Mouse (Mus musculus) midbrain, embryonic 13.5 days (tissue): Measurements from ENCODE around the gene Ric3. TPM values are rescaled to one million over a fixed set of nuclear protein-coding genes. Genes with fewer than 3 reads are reported as not detected.
A peak's percentile ranks its signal among the peaks of the same experiment; 100 is the strongest.
"Not testable (repeated sequence)": the region's sequence is repeated elsewhere in the genome, so short reads cannot be mapped to it uniquely, and the experiment has no call there.

Experiments used
- ATAC-seq: fragments of 200-750 bp; cut with Nextera tagmentation; 2 replicates; pipeline ENCODE4 v1.8.0; 2017; ENCODE audit warnings: mild to moderate bottlenecking, moderate TSS enrichment, moderate library complexity
- H3K27ac ChIP-seq: fragments of 300-500 bp; sonication (generic); 2 replicates; pipeline ENCODE4 v1.5.1; 2015; ENCODE audit warnings: inconsistent platforms, mild to moderate bottlenecking, moderate library complexity
- H3K27me3 ChIP-seq: fragments of 300-500 bp; sonication (generic); 2 replicates; pipeline ENCODE4 v1.6.1; 2015; ENCODE audit warnings: mild to moderate bottlenecking, inconsistent platforms
- H3K36me3 ChIP-seq: fragments of 300-500 bp; sonication (generic); 2 replicates; pipeline ENCODE4 v1.6.1; 2015; ENCODE audit warnings: mild to moderate bottlenecking, inconsistent platforms
- H3K4me1 ChIP-seq: fragments of 300-500 bp; sonication (generic); replicated peaks from 2 replicates; pipeline ENCODE4 v1.6.1; 2015; ENCODE audit warnings: inconsistent platforms
- H3K4me2 ChIP-seq: fragments of 300-500 bp; sonication (generic); replicated peaks from 2 replicates; pipeline ENCODE4 v1.6.1; 2015; ENCODE audit warnings: moderate library complexity, mild to moderate bottlenecking, inconsistent platforms
- H3K4me3 ChIP-seq: fragments of 300-500 bp; sonication (generic); replicated peaks from 2 replicates; pipeline ENCODE4 v1.5.1; 2015; ENCODE audit warnings: mild to moderate bottlenecking, inconsistent platforms
- H3K9ac ChIP-seq: fragments of 300-500 bp; sonication (generic); replicated peaks from 2 replicates; pipeline ENCODE4 v1.6.1; 2015; ENCODE audit warnings: mild to moderate bottlenecking, inconsistent platforms
- H3K9me3 ChIP-seq: fragments of 300-500 bp; sonication (generic); 2 replicates; pipeline ENCODE4 v1.6.1; 2016; ENCODE audit warnings: mild to moderate bottlenecking, inconsistent platforms
- WGBS: fragments of 180-500 bp; shearing (Covaris S2); methylation state at CpG from one replicate; pipeline ENCODE4 v1.1.7; 2015; 5-methylcytosine and 5-hydroxymethylcytosine counted together
- polyA plus RNA-seq: library from polyadenylated mRNA; unstranded; fragments of >200 nt; fragmentation: Nextera tagmentation; extraction: Ambion mirVana; gene quantifications from 2 replicates; pipeline ENCODE4 v1.2.1, GENCODE M21; 2015

Ric3 gene
- polyA plus RNA-seq: 30.6 and 34.0 TPM in 2 replicates

DNA sequence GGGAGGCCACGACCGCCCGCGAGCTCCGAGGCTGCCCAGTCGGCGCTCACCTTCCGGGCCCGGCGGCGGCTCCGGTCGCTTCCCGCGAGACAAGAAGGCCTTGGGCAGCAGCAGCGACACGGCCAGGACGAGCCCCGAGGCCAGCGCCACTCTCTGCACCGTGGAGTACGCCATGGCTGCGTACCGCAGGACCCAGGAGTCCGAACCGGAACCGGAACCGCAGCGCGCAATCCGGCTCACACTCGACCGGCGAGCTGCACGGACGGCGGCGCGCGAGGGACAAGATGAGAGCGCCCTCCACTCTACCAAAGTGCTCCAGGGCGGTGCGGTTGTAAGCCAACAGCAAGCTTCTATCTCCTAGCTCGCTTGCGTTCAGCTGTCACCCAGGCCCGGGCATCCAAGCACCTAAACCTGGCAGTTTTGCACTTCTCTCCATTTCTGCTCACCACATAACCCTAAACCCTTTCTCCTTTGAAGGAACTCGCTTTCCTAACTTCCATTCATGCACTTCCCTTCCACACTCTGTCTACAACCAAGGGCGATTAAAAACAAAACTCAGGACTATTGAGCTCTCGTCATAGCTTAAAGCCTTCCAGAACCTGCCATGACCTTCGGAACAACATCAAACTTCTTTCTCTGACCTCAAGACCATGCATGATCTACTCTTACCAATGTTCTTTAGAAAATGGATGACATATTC is at the start of gene Ric3:
Gene Ric3 (minus strand): TSS at position 219 of the 700 bp plus-strand sequence.
- peak within 1 kb of the TSS; percentile 63 for H3K4me2 ChIP-seq
- peak; percentile 97 for ATAC-seq
- H3K4me1 ChIP-seq: peaks cover 17% of the 10 kb centered on the region
- H3K9me3 ChIP-seq: no peaks in the 10 kb centered on the region
- H3K27ac ChIP-seq: peak within 1 kb of the TSS; percentile 35
- no peaks in the 10 kb centered on the region for H3K36me3 ChIP-seq
- H3K9ac ChIP-seq: peak within 1 kb of the TSS; percentile 80
- 4% methylated on average over 50 of the region's 50 CpGs for WGBS
- no peaks in the 10 kb centered on the region for H3K27me3 ChIP-seq
- peak within 1 kb of the TSS; percentile 74 for H3K4me3 ChIP-seq

DNA sequence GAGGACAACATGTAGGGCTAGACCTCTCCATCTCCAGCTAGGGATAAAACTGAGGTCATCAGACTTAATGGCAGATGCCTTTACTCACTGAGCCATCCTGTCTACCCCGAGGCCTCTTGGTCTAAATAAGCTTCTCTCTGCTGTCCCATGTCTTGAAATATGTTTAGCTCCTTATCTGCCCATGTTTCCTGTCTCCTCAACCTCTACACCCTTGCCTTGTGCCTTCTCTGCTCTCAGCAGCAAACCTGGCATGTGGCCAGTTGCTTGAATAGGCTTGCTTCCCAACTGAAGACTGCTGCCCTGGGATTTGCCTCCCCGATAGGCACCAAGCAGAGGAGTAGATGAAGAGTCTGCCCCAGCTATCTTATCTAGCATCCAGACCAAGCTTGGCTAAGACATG is 48.4 kb upstream of the Ric3 start:
- H3K4me1 ChIP-seq: 0 out of 2 replicates have a peak, but pooled peaks cover 4% of the 10 kb centered on the region
- no peaks in the 10 kb centered on the region for H3K9me3 ChIP-seq
- no peak for ATAC-seq
- no peak overlapping the region for H3K9ac ChIP-seq
- no peak overlapping the region for H3K4me3 ChIP-seq
- H3K4me2 ChIP-seq: no peak overlapping the region
- no peaks in the 10 kb centered on the region for H3K27me3 ChIP-seq
- WGBS: 75% methylated on average over 2 of the region's 2 CpGs
- peaks cover 14% of the 10 kb centered on the region for H3K36me3 ChIP-seq
- H3K27ac ChIP-seq: no peak overlapping the region

DNA sequence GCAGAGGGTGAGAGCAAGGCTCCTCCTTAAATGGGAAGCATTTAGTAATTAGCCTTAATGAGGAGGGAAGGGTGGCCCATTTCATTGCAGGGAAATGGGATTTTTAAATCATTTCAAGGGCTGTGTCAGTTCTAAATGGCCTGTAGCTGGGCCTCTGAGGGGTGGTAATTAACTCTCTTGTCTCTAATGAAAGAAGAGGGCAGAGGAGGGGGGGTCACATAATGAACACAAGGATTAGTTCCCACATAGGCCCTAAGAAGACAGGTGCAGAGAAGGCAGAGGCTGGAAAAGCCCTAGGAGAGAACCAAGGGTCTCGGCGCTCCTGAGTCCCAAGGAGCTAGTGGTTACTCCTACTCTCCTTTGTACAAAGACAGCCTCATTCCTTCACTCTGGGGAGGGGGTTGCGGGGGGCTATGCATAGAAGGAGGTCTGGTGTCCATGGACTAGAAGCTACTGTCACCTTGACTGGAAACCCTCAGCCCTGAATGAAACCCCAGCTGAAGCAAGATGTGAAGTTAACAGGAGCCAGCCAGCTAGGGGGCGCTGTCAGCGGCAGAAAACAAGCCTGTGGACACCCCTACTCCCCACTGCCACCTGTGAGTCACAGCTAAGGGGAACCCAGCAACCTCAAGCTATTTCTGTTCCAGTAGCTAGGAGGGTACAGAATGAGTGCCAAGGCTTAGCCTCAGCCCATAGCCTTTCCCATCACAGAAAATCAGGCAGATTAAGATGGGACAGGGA is 47.0 kb upstream of the Ric3 start:
- no peak overlapping the region for H3K4me3 ChIP-seq
- WGBS: 74% methylated on average over 5 of the region's 5 CpGs
- H3K27me3 ChIP-seq: no peaks in the 10 kb centered on the region
- ATAC-seq: peak; percentile 48; the same call in 1 of the 2 replicates
- H3K9ac ChIP-seq: no peak overlapping the region
- H3K36me3 ChIP-seq: 0 out of 2 replicates have a peak, but pooled peaks cover 7% of the 10 kb centered on the region
- H3K9me3 ChIP-seq: no peaks in the 10 kb centered on the region
- no peak overlapping the region for H3K27ac ChIP-seq
- H3K4me2 ChIP-seq: no peak overlapping the region
- H3K4me1 ChIP-seq: 0 out of 2 replicates have a peak, but pooled peaks cover 4% of the 10 kb centered on the region

DNA sequence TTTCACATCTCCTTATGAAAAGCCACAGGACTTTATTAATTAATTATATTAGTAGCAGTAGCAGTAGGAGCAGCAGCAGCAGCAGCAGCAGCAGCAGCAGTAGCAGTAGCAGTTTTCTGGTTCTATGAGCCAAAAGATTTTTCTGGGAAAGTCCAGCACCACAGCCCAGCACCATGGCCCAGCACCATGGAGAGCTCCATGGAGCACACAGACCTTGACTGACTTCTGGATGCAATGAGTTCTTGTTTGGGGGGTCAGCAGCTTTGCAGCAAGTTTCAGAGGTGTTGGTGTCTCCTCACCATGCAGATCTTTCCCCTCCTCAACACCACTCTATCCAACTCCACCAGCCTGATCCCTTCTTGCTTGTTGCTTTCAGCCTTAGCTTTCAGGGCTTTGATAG is 46.3 kb upstream of the Ric3 start:
- Histone ChIP-seq H3K27ac (no peak overlapping the region), H3K27me3 (no peaks in the 10 kb centered on the region), H3K9ac (no peak overlapping the region), H3K9me3 (no peaks in the 10 kb centered on the region), H3K36me3 (0 out of 2 replicates have a peak, but pooled peaks cover 7% of the 10 kb centered on the region), H3K4me2 (no peak overlapping the region), H3K4me3 (no peak overlapping the region), H3K4me1 (0 out of 2 replicates have a peak, but pooled peaks cover 4% of the 10 kb centered on the region)
- no peak for ATAC-seq

DNA sequence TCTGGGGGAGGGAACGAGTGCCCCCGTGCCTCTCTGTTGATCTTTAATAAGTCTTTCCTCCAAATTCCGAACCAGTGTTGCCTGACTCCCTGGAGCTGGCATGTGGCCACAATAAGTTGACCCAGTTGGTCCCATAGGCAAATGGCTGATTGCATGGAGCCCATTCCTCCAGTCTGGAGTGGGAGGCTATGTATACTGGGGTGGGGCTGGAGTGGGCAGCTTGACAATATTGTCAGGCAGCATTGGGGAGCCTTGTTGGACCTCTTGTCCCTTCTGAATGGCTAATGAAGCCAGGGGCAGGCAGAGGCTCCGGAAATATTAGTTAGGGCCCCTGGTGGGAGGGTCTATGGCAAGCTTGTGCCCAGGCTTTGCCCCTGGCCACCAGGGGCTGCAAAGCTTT is 32.8 kb upstream of the Ric3 start:
- ATAC-seq: peak; percentile 73
- no peak overlapping the region for H3K9ac ChIP-seq
- H3K27me3 ChIP-seq: no peaks in the 10 kb centered on the region
- no peaks in the 10 kb centered on the region for H3K36me3 ChIP-seq
- no peaks in the 10 kb centered on the region for H3K9me3 ChIP-seq
- H3K4me1 ChIP-seq: peaks cover 24% of the 10 kb centered on the region
- H3K4me3 ChIP-seq: no peak overlapping the region
- H3K27ac ChIP-seq: peak overlapping the region; percentile 82
- WGBS: 38% methylated on average over 4 of the region's 4 CpGs
- H3K4me2 ChIP-seq: no peak overlapping the region

DNA sequence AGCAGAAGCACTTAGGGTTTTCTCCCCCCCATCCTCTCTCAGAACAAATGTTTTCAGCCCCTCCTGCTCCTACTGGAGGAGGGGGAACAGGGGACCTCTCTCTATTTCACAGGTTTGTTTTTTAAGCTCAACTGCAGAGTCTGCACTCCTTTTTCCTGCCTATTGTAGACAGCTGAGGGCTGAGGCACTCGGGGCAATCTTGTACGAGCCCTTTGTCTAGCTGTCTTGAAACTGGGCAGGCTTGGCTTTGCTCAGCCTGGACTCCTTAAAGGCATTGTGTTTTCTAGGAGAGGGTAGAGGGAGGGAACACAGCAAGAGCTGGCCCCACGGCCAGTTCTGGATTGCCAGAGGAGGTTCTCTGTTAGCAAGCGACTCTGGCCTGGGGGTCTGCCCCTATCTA is 32.4 kb upstream of the Ric3 start:
- not testable (repeated sequence) for H3K9ac ChIP-seq, H3K27me3 ChIP-seq, H3K4me3 ChIP-seq, H3K36me3 ChIP-seq, H3K4me2 ChIP-seq, H3K9me3 ChIP-seq
- Histone ChIP-seq H3K27ac (peak overlapping the region; percentile 82), H3K4me1 (peaks cover 28% of the 10 kb centered on the region)
- ATAC-seq: peak; percentile 88
- 30% methylated on average over 1 of the region's 4 CpGs for WGBS

DNA sequence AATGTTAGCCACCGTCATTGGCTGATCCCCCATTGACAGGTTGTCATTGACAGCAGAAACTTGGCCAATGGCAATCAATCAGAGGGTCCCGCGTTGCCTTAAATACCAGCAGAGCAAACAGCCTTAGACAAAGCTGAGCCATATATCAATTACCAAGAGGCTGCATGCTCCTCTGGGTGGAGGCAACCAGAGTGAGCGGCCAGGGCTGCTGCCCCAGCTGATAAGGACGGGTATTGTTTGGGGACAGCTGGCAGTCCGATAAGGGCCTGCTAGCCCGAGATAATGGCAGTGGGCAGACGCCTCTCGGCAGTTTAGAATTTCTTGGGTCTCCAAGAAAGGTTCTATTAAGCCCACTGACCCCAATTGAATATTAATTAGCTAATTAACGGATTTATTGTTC is 31.8 kb upstream of the Ric3 start:
- Histone ChIP-seq H3K9me3 (no peaks in the 10 kb centered on the region), H3K4me3 (no peak overlapping the region), H3K36me3 (no peaks in the 10 kb centered on the region), H3K4me2 (peak overlapping the region; percentile 13; the same call in 1 of the 2 replicates), H3K9ac (no peak overlapping the region), H3K4me1 (peaks cover 30% of the 10 kb centered on the region), H3K27me3 (no peaks in the 10 kb centered on the region), H3K27ac (peak overlapping the region; percentile 76)
- WGBS: 17% methylated on average over 10 of the region's 10 CpGs
- peak; percentile 89 for ATAC-seq

DNA sequence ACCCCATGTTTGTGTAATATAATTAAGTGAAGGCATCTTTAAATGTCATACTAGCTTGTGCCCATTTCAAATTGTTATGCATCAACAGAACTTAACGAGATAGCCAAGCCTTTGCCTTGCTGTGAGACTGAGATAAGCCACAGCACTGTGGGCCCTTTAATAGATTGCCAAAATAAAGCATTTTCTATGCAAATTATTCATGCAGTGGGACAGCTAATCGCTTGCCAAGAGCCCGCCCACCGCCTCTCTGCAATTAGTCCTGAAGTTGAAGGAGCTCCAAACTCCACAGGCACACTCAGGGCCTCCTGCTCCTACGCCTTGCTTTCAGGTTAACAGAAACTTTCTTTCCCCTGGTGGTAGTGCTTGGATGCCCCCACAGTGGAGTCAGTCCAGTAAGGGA is 27.9 kb upstream of the Ric3 start:
- Histone ChIP-seq H3K36me3 (no peaks in the 10 kb centered on the region), H3K27me3 (no peaks in the 10 kb centered on the region), H3K4me1 (peaks cover 30% of the 10 kb centered on the region), H3K9ac (no peak overlapping the region), H3K27ac (peak overlapping the region; percentile 20; the same call in 1 of the 2 replicates), H3K4me2 (no peak overlapping the region), H3K4me3 (no peak overlapping the region), H3K9me3 (no peaks in the 10 kb centered on the region)
- peak; percentile 38; the same call in 1 of the 2 replicates for ATAC-seq
- 53% methylated on average over 5 of the region's 5 CpGs for WGBS

DNA sequence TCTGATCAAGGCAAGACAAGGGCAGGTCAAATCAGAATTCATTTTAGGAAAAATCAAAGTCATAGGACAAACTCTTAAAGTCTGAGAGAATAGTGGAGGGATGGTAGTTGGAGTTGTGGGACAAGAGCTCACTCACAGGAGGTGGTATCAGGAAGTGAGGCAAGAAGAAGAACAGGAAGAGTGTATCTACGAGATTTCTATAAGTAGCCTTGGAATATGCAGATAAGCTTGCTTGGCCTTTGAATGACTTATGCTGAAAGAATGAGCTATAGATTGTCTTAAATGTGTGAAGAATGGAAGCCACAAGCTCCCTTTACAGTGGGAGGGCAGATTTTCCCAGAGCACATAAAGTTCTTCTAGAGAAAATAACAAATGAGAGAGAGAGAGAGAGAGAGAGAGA is 21.8 kb upstream of the Ric3 start:
- H3K36me3 ChIP-seq: no peaks in the 10 kb centered on the region
- no peak overlapping the region for H3K27ac ChIP-seq
- H3K4me3 ChIP-seq: no peak overlapping the region
- H3K9me3 ChIP-seq: no peaks in the 10 kb centered on the region
- H3K4me1 ChIP-seq: 0 out of 2 replicates have a peak, but pooled peaks cover 4% of the 10 kb centered on the region
- no peaks in the 10 kb centered on the region for H3K27me3 ChIP-seq
- H3K9ac ChIP-seq: no peak overlapping the region
- WGBS: 77% methylated on average over 1 of the region's 1 CpGs
- no peak overlapping the region for H3K4me2 ChIP-seq
- ATAC-seq: no peak

DNA sequence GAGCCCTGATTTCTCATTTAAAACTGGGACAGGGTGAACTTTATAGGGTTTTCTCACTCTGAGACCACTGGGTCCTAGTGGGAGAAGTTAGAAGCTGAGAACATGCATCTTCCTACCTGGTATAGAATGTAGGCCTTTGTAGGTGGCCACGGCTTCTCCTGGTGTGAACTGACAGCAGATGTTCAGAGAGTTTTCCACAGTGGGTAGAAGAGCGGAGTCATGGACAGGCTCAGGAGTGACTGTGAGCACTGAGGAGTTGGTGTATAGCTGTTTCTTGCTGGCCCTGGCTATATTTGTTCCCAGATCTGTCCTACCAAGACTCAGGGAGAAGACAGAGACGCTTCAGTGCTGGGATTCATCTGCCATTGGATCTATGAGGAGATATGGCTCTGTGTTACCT is 18.0 kb upstream of the Ric3 start:
- no peaks in the 10 kb centered on the region for H3K36me3 ChIP-seq

DNA sequence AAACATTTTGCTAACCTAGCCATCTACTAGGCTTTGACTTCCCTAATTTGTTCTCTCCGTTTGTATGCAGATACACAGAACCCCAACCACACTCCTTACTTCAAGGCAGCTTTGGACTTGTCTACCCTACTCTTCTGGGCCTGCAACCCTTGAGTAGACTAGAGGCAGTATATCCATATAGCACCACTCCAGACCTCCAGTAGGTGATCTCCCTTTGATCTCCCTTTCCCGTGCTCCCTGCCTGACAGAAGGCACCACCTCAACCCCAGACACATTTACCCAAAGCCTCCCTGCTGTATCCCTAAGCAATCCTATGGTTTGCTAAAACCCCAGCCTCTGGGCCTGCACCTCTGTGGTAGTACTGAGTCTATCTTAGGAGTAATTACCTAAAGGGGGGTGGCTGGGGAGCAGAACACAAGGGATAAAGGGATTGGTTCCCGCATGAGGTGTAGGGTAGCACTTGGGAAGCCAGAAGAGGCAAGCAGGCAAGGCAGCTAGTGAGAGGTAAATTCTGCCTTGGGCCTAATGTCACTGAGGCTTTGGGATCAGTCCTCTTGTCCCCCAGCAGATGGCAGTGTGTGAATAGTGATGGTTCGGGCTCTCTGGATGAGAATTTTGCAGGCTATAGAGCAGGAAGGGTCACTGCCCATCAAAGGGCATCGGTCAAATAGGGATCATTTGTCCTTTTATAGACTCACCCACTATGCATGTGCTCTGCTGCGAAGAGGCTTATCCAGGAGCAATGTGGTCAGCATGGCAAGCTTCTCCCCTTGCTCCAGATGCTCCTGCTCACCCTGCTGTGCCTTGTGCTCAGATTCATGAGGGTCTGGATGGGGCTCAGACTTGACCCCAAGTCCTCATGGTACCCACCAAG is 15.3 kb upstream of the Ric3 start:
- H3K9ac ChIP-seq: no peak overlapping the region
- peak; percentile 81 for ATAC-seq

More for the DNA sequence above, 18.0 kb upstream of the Ric3 start:
- Histone ChIP-seq H3K9me3 (no peaks in the 10 kb centered on the region), H3K4me3 (no peak overlapping the region), H3K4me2 (no peak overlapping the region), H3K27me3 (no peaks in the 10 kb centered on the region), H3K27ac (no peak overlapping the region), H3K9ac (no peak overlapping the region), H3K4me1 (0 out of 2 replicates have a peak, but pooled peaks cover 2% of the 10 kb centered on the region)
- WGBS: 91% methylated on average over 3 of the region's 3 CpGs
- ATAC-seq: no peak

More for the DNA sequence above, 15.3 kb upstream of the Ric3 start:
- Histone ChIP-seq H3K9me3 (no peaks in the 10 kb centered on the region), H3K4me2 (no peak overlapping the region), H3K4me3 (no peak overlapping the region), H3K4me1 (0 out of 2 replicates have a peak, but pooled peaks cover 2% of the 10 kb centered on the region), H3K36me3 (no peaks in the 10 kb centered on the region), H3K27me3 (no peaks in the 10 kb centered on the region), H3K27ac (no peak overlapping the region)
- WGBS: 24% methylated on average over 6 of the region's 6 CpGs
